Mouse (Mus musculus) kidney, adult 2 months (tissue): ENCODE data around the gene Lmf1.

Experiments used
- CTCF ChIP-seq: fragments of 200-500 bp; conservative IDR thresholded peaks from 2 replicates; pipeline ENCODE4 v1.5.1; 2011; ENCODE audit warnings: low read depth, mild to moderate bottlenecking, control low read depth, low read length, moderate library complexity, mixed read lengths; ENCODE audit not compliant: insufficient read depth, insufficient read length
- POLR2A ChIP-seq: fragments of 200-500 bp; IDR thresholded peaks from one replicate; pipeline ENCODE4 v1.6.1; 2011; ENCODE audit warnings: low read depth, low read length, control low read depth

DNA sequence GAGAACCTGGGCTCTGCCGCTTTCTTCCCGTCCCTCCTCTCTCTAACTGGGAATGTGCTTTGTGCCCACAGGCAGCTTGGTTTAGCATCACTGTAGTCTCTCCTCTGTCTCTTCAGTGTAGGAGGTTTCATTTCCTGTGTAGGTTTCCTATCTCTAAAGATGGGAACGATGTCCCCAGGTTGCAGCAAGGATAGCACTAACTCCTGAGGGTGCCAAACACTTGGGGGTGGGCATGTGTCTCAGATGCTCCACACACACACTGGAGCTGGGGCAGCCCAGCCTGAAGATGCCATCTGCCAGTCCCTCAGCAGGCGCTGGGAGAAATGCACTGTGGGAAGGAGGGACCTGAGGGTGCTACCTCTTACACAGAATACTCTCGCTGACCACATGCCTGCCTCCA lies 56.9 kb downstream of the Lmf1 start:
- TF ChIP-seq POLR2A (no peak), CTCF (no peak)
